Mouse (Mus musculus) CH12.LX (cell line): ENCODE measurements at regions not wholly inside any gene's neighbourhood (a gene's known extent, or its start where the extent isn't known, plus 50 kb on each side); places are given as distances from the start of the nearest gene placed in this dataset.

Experiments used
- DNase-seq: peaks from one replicate; pipeline ENCODE4 v3.0.0-alpha.2; 2013; ENCODE audit errors: extremely low read depth
- H3K27ac ChIP-seq: 2 replicates; pipeline ENCODE4 v1.5.1; 2012; ENCODE audit warnings: low read depth, mild to moderate bottlenecking, control low read depth, moderate library complexity; ENCODE audit not compliant: insufficient read depth
- H3K27me3 ChIP-seq: replicated peaks from 2 replicates; pipeline ENCODE3; 2012; ENCODE audit warnings: inconsistent platforms
- H3K36me3 ChIP-seq, 2 experiments: replicated peaks in 1 of 2; 2 replicates each; pipeline versions ENCODE3 to v1.6.1; 2012; ENCODE audit warnings: inconsistent platforms in 1 of 2, low read length in 1 of 2, mild to moderate bottlenecking in 1 of 2, mixed read lengths in 1 of 2, moderate library complexity in 1 of 2; ENCODE audit not compliant: control insufficient read depth in 1 of 2, insufficient read depth in 1 of 2
- H3K4me1 ChIP-seq, 2 experiments: 2 replicates each; pipeline ENCODE4 v1.6.1; 2012; ENCODE audit warnings: inconsistent platforms in 1 of 2, moderate library complexity in 1 of 2; ENCODE audit not compliant: insufficient read depth in 2 of 2, control insufficient read depth in 1 of 2
- H3K4me2 ChIP-seq: 2 replicates; pipeline ENCODE4 v1.6.1; 2012; ENCODE audit warnings: low read depth, mild to moderate bottlenecking, control low read depth; ENCODE audit not compliant: poor library complexity, insufficient read depth, severe bottlenecking
- H3K4me3 ChIP-seq, 3 experiments: fragments of 150-350 bp in 1 of 3; sonication (generic) in 1 of 3; replicated peaks in 1 of 3; 2 replicates each; pipeline versions ENCODE3 to v1.5.1; 2011 to 2012; ENCODE audit warnings: low read depth in 2 of 3, low read length in 2 of 3, mild to moderate bottlenecking in 2 of 3, moderate library complexity in 2 of 3, control low read depth in 1 of 3, improper control_type of control experiment in 1 of 3, inconsistent platforms in 1 of 3, mixed read lengths in 1 of 3; ENCODE audit not compliant: poor library complexity in 1 of 3
- H3K79me2 ChIP-seq: replicated peaks from 2 replicates; pipeline ENCODE4 v1.6.1; 2012; ENCODE audit warnings: mild to moderate bottlenecking, moderate library complexity; ENCODE audit not compliant: control insufficient read depth, poor library complexity, insufficient read depth, severe bottlenecking; ENCODE audit errors: extremely low read depth
- H3K9ac ChIP-seq: 2 replicates; pipeline ENCODE4 v1.6.1; 2012; ENCODE audit warnings: low read depth, mild to moderate bottlenecking, control low read depth, moderate library complexity; ENCODE audit not compliant: insufficient read depth
- H3K9me3 ChIP-seq: replicated peaks from 2 replicates; pipeline ENCODE3; 2012; ENCODE audit warnings: low read length, inconsistent platforms, mixed read lengths
- E2F4 ChIP-seq: IDR thresholded peaks from 2 replicates; pipeline ENCODE4 v1.6.1; 2011; ENCODE audit warnings: low read depth, low read length, improper control_type of control experiment; ENCODE audit not compliant: insufficient replicate concordance
- ELF1 ChIP-seq: IDR thresholded peaks from 2 replicates; pipeline ENCODE4 v1.6.1; 2014; ENCODE audit warnings: low read depth, mild to moderate bottlenecking, inconsistent platforms, low read length, improper control_type of control experiment
- EP300 ChIP-seq: IDR thresholded peaks from 2 replicates; pipeline ENCODE4 v1.6.1; 2011; ENCODE audit warnings: low read length, improper control_type of control experiment
- GABPA ChIP-seq: IDR thresholded peaks from 2 replicates; pipeline ENCODE4 v1.6.1; 2012; ENCODE audit warnings: low read depth, low read length, improper control_type of control experiment, inconsistent platforms; ENCODE audit not compliant: insufficient replicate concordance
- HCFC1 ChIP-seq: IDR thresholded peaks from 2 replicates; pipeline ENCODE4 v1.6.1; 2012; ENCODE audit warnings: low read depth, mild to moderate bottlenecking, inconsistent platforms, low read length, improper control_type of control experiment
- IRF4 ChIP-seq: IDR thresholded peaks from 2 replicates; pipeline ENCODE4 v1.6.1; 2014; ENCODE audit warnings: low read depth, mild to moderate bottlenecking, inconsistent platforms, low read length, improper control_type of control experiment
- JUN ChIP-seq: IDR thresholded peaks from 2 replicates; pipeline ENCODE4 v1.6.1; 2011; ENCODE audit warnings: low read depth, mild to moderate bottlenecking, low read length, improper control_type of control experiment, moderate library complexity; ENCODE audit not compliant: insufficient read depth
- JUND ChIP-seq: conservative IDR thresholded peaks from 2 replicates; pipeline ENCODE4 v1.6.1; 2011; ENCODE audit warnings: low read depth, low read length, improper control_type of control experiment
- MAFK ChIP-seq: IDR thresholded peaks from 2 replicates; pipeline ENCODE4 v1.6.1; 2011; ENCODE audit warnings: low read length, improper control_type of control experiment; ENCODE audit not compliant: insufficient replicate concordance
- MAX ChIP-seq: IDR thresholded peaks from 2 replicates; pipeline ENCODE4 v1.6.1; 2011; ENCODE audit warnings: low read length, improper control_type of control experiment
- MAZ ChIP-seq: IDR thresholded peaks from 2 replicates; pipeline ENCODE4 v1.6.1; 2012; ENCODE audit warnings: low read depth, mild to moderate bottlenecking, inconsistent platforms, low read length, improper control_type of control experiment, moderate library complexity
- MXI1 ChIP-seq: IDR thresholded peaks from 2 replicates; pipeline ENCODE4 v1.6.1; 2011; ENCODE audit warnings: mild to moderate bottlenecking, low read depth, low read length, improper control_type of control experiment
- NELFE ChIP-seq: IDR thresholded peaks from 2 replicates; pipeline ENCODE4 v1.6.1; 2011; ENCODE audit warnings: low read depth, low read length, improper control_type of control experiment
- PAX5 ChIP-seq: IDR thresholded peaks from 2 replicates; pipeline ENCODE4 v1.6.1; 2012; ENCODE audit warnings: low read length, inconsistent platforms, mixed read lengths
- POLR2A ChIP-seq: IDR thresholded peaks from 2 replicates; pipeline ENCODE4 v1.6.1; 2011; ENCODE audit warnings: low read depth, mild to moderate bottlenecking, improper control_type of control experiment, low read length
- SMC3 ChIP-seq: IDR thresholded peaks from 2 replicates; pipeline ENCODE4 v1.6.1; 2011; ENCODE audit warnings: low read depth, low read length, improper control_type of control experiment
- TCF12 ChIP-seq: IDR thresholded peaks from 2 replicates; pipeline ENCODE4 v1.6.1; 2014; ENCODE audit warnings: low read depth, mild to moderate bottlenecking, inconsistent platforms, low read length, improper control_type of control experiment
- UBTF ChIP-seq: IDR thresholded peaks from 2 replicates; pipeline ENCODE4 v1.6.1; 2012; ENCODE audit warnings: low read depth, mild to moderate bottlenecking, inconsistent platforms, low read length, improper control_type of control experiment, moderate library complexity
- ZC3H11A ChIP-seq: IDR thresholded peaks from 2 replicates; pipeline ENCODE4 v1.6.1; 2012; ENCODE audit warnings: low read depth, mild to moderate bottlenecking, inconsistent platforms, low read length, improper control_type of control experiment
- ZKSCAN1 ChIP-seq: IDR thresholded peaks from 2 replicates; pipeline ENCODE4 v1.6.1; 2012; ENCODE audit warnings: low read depth, inconsistent platforms, low read length, improper control_type of control experiment, borderline replicate concordance
- ZNF384 ChIP-seq: IDR thresholded peaks from 2 replicates; pipeline ENCODE4 v1.6.1; 2012; ENCODE audit warnings: low read depth, low read length, improper control_type of control experiment, inconsistent platforms
- dilution Hi-C: fragments of 300-500 bp; cut with MboI; formaldehyde crosslinking; loops from 2 replicates; pipeline ENCODE4 v1.14.3; 2020; ENCODE audit warnings: low sequenced_read_pairs; ENCODE audit not compliant: extremely low pct_unique_long_range_greater_than_20kb, extremely low pct_ligation_motif_present
- in situ Hi-C: fragments of 300-500 bp; cut with MboI; formaldehyde crosslinking; loops from 3 replicates; pipeline ENCODE4 v1.14.3; 2019; ENCODE audit warnings: low sequenced_read_pairs, low pct_ligation_motif_present, low pct_unique_long_range_greater_than_20kb, mixed read lengths

- DNase-seq = no peak
- Histone ChIP-seq H3K4me1 (peaks cover 9 to 38% of the 10 kb centered on the region in 2 experiments), H3K9me3 (no peaks in the 10 kb centered on the region), H3K79me2 (no peaks in the 10 kb centered on the region), H3K27ac (no peak overlapping the region), H3K4me3 (no peak overlapping the region), H3K9ac (no peak overlapping the region), H3K4me2 (no peak overlapping the region), H3K27me3 (no peaks in the 10 kb centered on the region), H3K36me3 (no peaks in the 10 kb centered on the region)
- dilution Hi-C loops = no loop called here
- in situ Hi-C loops = no loop called here
- TF ChIP-seq EP300 (no peak), ZNF384 (no peak), UBTF (no peak), ZKSCAN1 (no peak), E2F4 (no peak), MAFK (no peak), MAZ (no peak), POLR2A (no peak), JUND (no peak), JUN (no peak), HCFC1 (no peak)
These were observed 193.5 kb downstream of the Lmo4 start for GRCm38 (mm10) chr3:144011456-144012025.

DNA sequence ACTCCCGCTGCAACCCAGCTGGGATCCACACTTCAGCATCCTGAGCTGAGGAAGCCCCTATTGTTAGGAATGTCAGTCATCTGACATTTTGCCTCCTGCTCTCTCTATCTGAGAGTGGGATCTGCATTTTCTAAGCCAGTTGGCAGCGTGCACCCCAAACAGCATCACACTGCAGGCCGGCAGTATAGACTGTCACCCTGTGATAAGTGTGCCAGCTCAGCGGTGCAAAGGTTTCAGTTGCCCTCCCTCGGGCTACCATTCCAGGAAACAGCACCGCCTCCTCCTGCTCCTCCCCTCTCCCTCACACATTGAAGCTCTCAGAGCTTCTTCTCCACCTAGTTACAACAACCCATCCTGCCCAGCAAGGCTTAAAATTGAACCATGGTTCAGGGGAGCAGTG, 194.5 kb downstream of the Lmo4 start:
- no peaks in the 10 kb centered on the region for H3K36me3 ChIP-seq
- no peak overlapping the region for H3K4me2 ChIP-seq
- no peak overlapping the region for H3K4me3 ChIP-seq
- no peak overlapping the region for H3K27ac ChIP-seq
- no peaks in the 10 kb centered on the region for H3K79me2 ChIP-seq
- H3K27me3 ChIP-seq = no peaks in the 10 kb centered on the region
- H3K9ac ChIP-seq = no peak overlapping the region
- no peak for TF ChIP-seq NELFE
- no peak for TF ChIP-seq ZC3H11A
- no peak for TF ChIP-seq GABPA
- TF ChIP-seq JUND = no peak
- TF ChIP-seq MAX = no peak
- TF ChIP-seq MAZ = no peak
- no peak for TF ChIP-seq ZNF384
- TF ChIP-seq IRF4 = no peak
- TF ChIP-seq MAFK = no peak
- TF ChIP-seq TCF12 = no peak
- no peak for TF ChIP-seq MXI1
- no peak for TF ChIP-seq SMC3
- TF ChIP-seq ELF1 = no peak
- no peak for TF ChIP-seq PAX5
- TF ChIP-seq ZKSCAN1 = no peak
- TF ChIP-seq UBTF = no peak
- no peak for DNase-seq
- in situ Hi-C loops = no loop called here
- dilution Hi-C loops = no loop called here
- H3K4me1 ChIP-seq = peaks cover 9 to 38% of the 10 kb centered on the region in 2 experiments
- H3K9me3 ChIP-seq = no peaks in the 10 kb centered on the region
